Mouse (Mus musculus) heart, embryonic 16.5 days (tissue): Measurements from ENCODE around the gene Aplnr. TPM values are rescaled to one million over a fixed set of nuclear protein-coding genes. Genes with fewer than 3 reads are reported as not detected.

Experiments used
- ATAC-seq: fragments of 200-750 bp; cut with Nextera tagmentation; replicated peaks from 2 replicates; pipeline ENCODE4 v1.8.0; 2017; ENCODE audit warnings: moderate number of reproducible peaks; ENCODE audit not compliant: insufficient read depth, low FRiP score; ENCODE audit errors: extremely low read depth
- H3K27ac ChIP-seq: fragments of 300-500 bp; sonication (generic); 2 replicates; pipeline ENCODE4 v1.5.1; 2014; ENCODE audit warnings: mild to moderate bottlenecking, low read length, control low read depth, moderate library complexity
- H3K27me3 ChIP-seq: fragments of 300-500 bp; sonication (generic); 2 replicates; pipeline ENCODE4 v1.6.1; 2014; ENCODE audit warnings: low read length, mixed read lengths; ENCODE audit not compliant: control insufficient read depth, insufficient read depth
- H3K36me3 ChIP-seq: fragments of 300-500 bp; sonication (generic); 2 replicates; pipeline ENCODE4 v1.6.1; 2014; ENCODE audit not compliant: control insufficient read depth, insufficient read depth
- H3K4me1 ChIP-seq: fragments of 300-500 bp; sonication (generic); 2 replicates; pipeline ENCODE4 v1.6.1; 2014; ENCODE audit warnings: low read length, mixed read lengths; ENCODE audit not compliant: control insufficient read depth, insufficient read depth
- H3K4me2 ChIP-seq: fragments of 300-500 bp; sonication (generic); 2 replicates; pipeline ENCODE4 v1.6.1; 2014; ENCODE audit warnings: low read depth, mild to moderate bottlenecking, control low read depth, low read length
- H3K4me3 ChIP-seq: fragments of 300-500 bp; sonication (generic); 2 replicates; pipeline ENCODE4 v1.5.1; 2014; ENCODE audit warnings: mild to moderate bottlenecking, control low read depth, low read length
- H3K9ac ChIP-seq: fragments of 300-500 bp; sonication (generic); 2 replicates; pipeline ENCODE4 v1.6.1; 2014; ENCODE audit warnings: low read length, control low read depth
- H3K9me3 ChIP-seq: fragments of 300-500 bp; sonication (generic); replicated peaks from 2 replicates; pipeline ENCODE4 v1.6.1; 2016; ENCODE audit warnings: low read length; ENCODE audit not compliant: control insufficient read depth
- WGBS: fragments of 180-500 bp; shearing (Covaris S2); extraction: QIAGEN DNeasy Blood & Tissue Kit; methylation state at CpG from one replicate; pipeline ENCODE4 v1.1.7; 2014; 5-methylcytosine and 5-hydroxymethylcytosine counted together
- polyA plus RNA-seq: library from polyadenylated mRNA; unstranded; fragments of >200 nt; fragmentation: Nextera tagmentation; extraction: Ambion mirVana; gene quantifications from 2 replicates; pipeline ENCODE4 v1.2.1, GENCODE M21; 2015

Gene Aplnr
- polyA plus RNA-seq, 1 experiment from 2014 or later, result 42.9 TPM

GRCm38 (mm10) chr2:85187582-85188151 lies 51.6 kb downstream of the Aplnr start:
- WGBS, result 81% methylated on average over 6 of the region's 6 CpGs
- Histone ChIP-seq H3K9ac (no peak overlapping the region), H3K4me3 (no peak overlapping the region), H3K27ac (no peak overlapping the region), H3K4me1 (no peaks in the 10 kb centered on the region), H3K9me3 (no peaks in the 10 kb centered on the region), H3K27me3 (no peaks in the 10 kb centered on the region), H3K4me2 (no peak overlapping the region), H3K36me3 (no peaks in the 10 kb centered on the region)
- no peak for ATAC-seq

Other genes starting within 250 kb of the Aplnr start
- gene Rtn4rl2, start 249.5 kb upstream of the Aplnr start, polyA plus RNA-seq, result 1.5 and 1.7 TPM in 2 replicates
- gene Slc43a3, start 199.6 kb upstream of the Aplnr start, polyA plus RNA-seq, result 42.5 and 43.6 TPM in 2 replicates
- gene Prg2, start 155.8 kb upstream of the Aplnr start, polyA plus RNA-seq, result 0.68 TPM in 1 of 2 replicates, not detected in the other
- gene Prg3, start 148.0 kb upstream of the Aplnr start, polyA plus RNA-seq, result 0.34 TPM in 1 of 2 replicates, not detected in the other
- 136 and 148 TPM in 2 replicates for gene Ssrp1, start 99.0 kb upstream of the Aplnr start, polyA plus RNA-seq
- 0.60 and 0.79 TPM in 2 replicates for gene P2rx3, start 98.8 kb upstream of the Aplnr start, polyA plus RNA-seq
- 23.6 and 32.3 TPM in 2 replicates for gene Tnks1bp1, start 88.2 kb upstream of the Aplnr start, polyA plus RNA-seq
- 0.33 and 0.49 TPM in 2 replicates for gene Lrrc55, start 61.0 kb downstream of the Aplnr start, polyA plus RNA-seq
- gene Olfr987, start 203.1 kb downstream of the Aplnr start, polyA plus RNA-seq, result not detected in 2 replicates
- gene Olfr988, start 227.0 kb downstream of the Aplnr start, polyA plus RNA-seq, result not detected in 2 replicates